Mouse (Mus musculus) urinary bladder, adult 2 months (tissue): ENCODE results near the gene Churc1. TPM values are rescaled to one million over a fixed set of nuclear protein-coding genes. Genes with fewer than 3 reads are reported as not detected.
A peak's percentile ranks its signal among the peaks of the same experiment; 100 is the strongest.
"Not testable (repeated sequence)": the region's sequence is repeated elsewhere in the genome, so short reads cannot be mapped to it uniquely, and the experiment has no call there.

Experiments used
- DNase-seq: peaks from one replicate; pipeline ENCODE4 v3.0.0; 2022; ENCODE audit warnings: low spot score
- polyA plus RNA-seq: library from polyadenylated mRNA; depleted of rRNA; stranded (reverse); fragments of >200 nt; gene quantifications from 2 replicates; pipeline ENCODE4 v1.2.3, GENCODE M21; 2012

The Churc1 gene
- polyA plus RNA-seq, 1 experiment, result 145 TPM

GRCm38 (mm10) chr12:76792540-76792939, 27.2 kb downstream of the Churc1 start:
- DNase-seq, result not testable (repeated sequence)

- no peak for DNase-seq
These were observed 30.0 kb downstream of the Churc1 start, which contains the start of gene Gpx2 for GRCm38 (mm10) chr12:76795350-76795749. Gene Gpx2, minus strand, starts transcription at chr12:76795554.

GRCm38 (mm10) chr12:76796938-76797539, 31.7 kb downstream of the Churc1 start:
- no peak for DNase-seq

GRCm38 (mm10) chr12:76798008-76798720, 32.8 kb downstream of the Churc1 start:
- DNase-seq, result no peak

- DNase-seq, result no peak
These were observed 37.7 kb downstream of the Churc1 start for GRCm38 (mm10) chr12:76803028-76803427.

GRCm38 (mm10) chr12:76803700-76804252, 38.4 kb downstream of the Churc1 start:
- DNase-seq, result no peak

GRCm38 (mm10) chr12:76805056-76805811, 39.9 kb downstream of the Churc1 start:
- DNase-seq, result no peak

- DNase-seq, result no peak
These were observed 42.5 kb downstream of the Churc1 start for GRCm38 (mm10) chr12:76807796-76808195.

GRCm38 (mm10) chr12:76810491-76810890, 45.2 kb downstream of the Churc1 start:
- no peak for DNase-seq

- DNase-seq, result no peak
These were observed 45.7 kb downstream of the Churc1 start for GRCm38 (mm10) chr12:76811006-76811405.

- no peak for DNase-seq
These were observed 48.2 kb downstream of the Churc1 start for GRCm38 (mm10) chr12:76813543-76813942.

- no peak for DNase-seq
These were observed 48.8 kb downstream of the Churc1 start for GRCm38 (mm10) chr12:76814120-76814519.

GRCm38 (mm10) chr12:76816720-76817119, 51.4 kb downstream of the Churc1 start:
- DNase-seq, result no peak

GRCm38 (mm10) chr12:76817176-76817575, 51.8 kb downstream of the Churc1 start:
- no peak for DNase-seq

GRCm38 (mm10) chr12:76818120-76818519, 52.8 kb downstream of the Churc1 start:
- DNase-seq, result no peak

- DNase-seq, result no peak
These were observed 53.6 kb downstream of the Churc1 start for GRCm38 (mm10) chr12:76818908-76819307.

- DNase-seq, result no peak
These were observed 54.5 kb downstream of the Churc1 start for GRCm38 (mm10) chr12:76819816-76820215.

- no peak for DNase-seq
These were observed 55.3 kb downstream of the Churc1 start for GRCm38 (mm10) chr12:76820615-76821014.

GRCm38 (mm10) chr12:76822002-76822650, 56.8 kb downstream of the Churc1 start:
- DNase-seq, result peak; percentile 58

- DNase-seq, result no peak
These were observed 57.3 kb downstream of the Churc1 start, which contains the start of gene Rab15 for GRCm38 (mm10) chr12:76822651-76823041. Gene Rab15, minus strand, starts transcription at chr12:76822908.

- no peak for DNase-seq
These were observed 59.9 kb downstream of the Churc1 start for GRCm38 (mm10) chr12:76825283-76825682.

- no peak for DNase-seq
These were observed 67.4 kb downstream of the Churc1 start for GRCm38 (mm10) chr12:76832704-76833103.
